Mouse (Mus musculus) hindbrain, postnatal 0 days (tissue): Measurements from ENCODE around the gene Acsl5. TPM values are rescaled to one million over a fixed set of nuclear protein-coding genes. Genes with fewer than 3 reads are reported as not detected.

Experiments
- ATAC-seq: fragments of 200-750 bp; cut with Nextera tagmentation; 2 replicates; pipeline ENCODE4 v1.8.0; 2017; ENCODE audit warnings: mild to moderate bottlenecking, moderate TSS enrichment, moderate library complexity
- DNase-seq: peaks from one replicate; pipeline ENCODE4 v3.0.0-alpha.2; 2015; ENCODE audit warnings: low spot score
- H3K27ac ChIP-seq: fragments of 300-500 bp; sonication (generic); 2 replicates; pipeline ENCODE4 v1.5.1; 2014; ENCODE audit warnings: mild to moderate bottlenecking
- H3K27me3 ChIP-seq: fragments of 300-500 bp; sonication (generic); 2 replicates; pipeline ENCODE4 v1.6.1; 2014; ENCODE audit warnings: low read length, mixed read lengths; ENCODE audit not compliant: insufficient read depth
- H3K36me3 ChIP-seq: fragments of 300-500 bp; sonication (generic); 2 replicates; pipeline ENCODE4 v1.6.1; 2014; ENCODE audit warnings: low read length, mixed read lengths; ENCODE audit not compliant: insufficient read depth
- H3K4me1 ChIP-seq: fragments of 300-500 bp; sonication (generic); 2 replicates; pipeline ENCODE4 v1.6.1; 2014; ENCODE audit warnings: antibody characterized with exemption, low read length, mixed read lengths; ENCODE audit not compliant: insufficient read depth
- H3K4me2 ChIP-seq: fragments of 300-500 bp; sonication (generic); 2 replicates; pipeline ENCODE4 v1.6.1; 2014; ENCODE audit warnings: low read depth, mild to moderate bottlenecking, low read length, moderate library complexity, mixed read lengths
- H3K4me3 ChIP-seq: fragments of 300-500 bp; sonication (generic); 2 replicates; pipeline ENCODE4 v1.5.1; 2014; ENCODE audit warnings: low read length
- H3K9ac ChIP-seq: fragments of 300-500 bp; sonication (generic); replicated peaks from 2 replicates; pipeline ENCODE4 v1.6.1; 2014; ENCODE audit warnings: mild to moderate bottlenecking, low read length, moderate library complexity, mixed read lengths
- H3K9me3 ChIP-seq: fragments of 300-500 bp; sonication (generic); 2 replicates; pipeline ENCODE4 v1.6.1; 2016; ENCODE audit warnings: low read length, mixed read lengths
- CTCF ChIP-seq: IDR thresholded peaks from 2 replicates; pipeline ENCODE4 v1.5.1; 2016; ENCODE audit warnings: antibody characterized with exemption, control low read depth, low read depth
- WGBS: fragments of 180-500 bp; shearing (Covaris S2); extraction: QIAGEN DNeasy Blood & Tissue Kit; methylation state at CpG from one replicate; pipeline ENCODE4 v1.1.7; 2014; 5-methylcytosine and 5-hydroxymethylcytosine counted together
- polyA plus RNA-seq: library from polyadenylated mRNA; unstranded; fragments of >200 nt; fragmentation: Nextera tagmentation; extraction: Ambion mirVana; gene quantifications from 2 replicates; pipeline ENCODE4 v1.2.1, GENCODE M21; 2015
- total RNA-seq: library from RNA; depleted of rRNA; stranded (reverse); fragments of >200 nt; gene quantifications from 2 replicates; pipeline ENCODE4 v1.2.3, GENCODE M21; 2014

Gene Acsl5
- total and polyA plus RNA-seq, 2 experiments from 2014 or later = 13.2 to 15.6 TPM

- Histone ChIP-seq H3K27me3 (no peaks in the 10 kb centered on the region), H3K36me3 (peaks cover 31% of the 10 kb centered on the region), H3K4me1 (no peaks in the 10 kb centered on the region), H3K4me2 (no peak overlapping the region), H3K4me3 (no peak overlapping the region), H3K27ac (no peak overlapping the region), H3K9me3 (no peaks in the 10 kb centered on the region), H3K9ac (no peak overlapping the region)
- WGBS = 81% methylated on average over 3 of the region's 3 CpGs
- TF ChIP-seq CTCF = no peak
- ATAC-seq (no peak), DNase-seq (no peak)
Measured at GRCm38 (mm10) chr19:55300525-55300924, 48.8 kb downstream of the Acsl5 start.

- peak; percentile 58 for TF ChIP-seq CTCF
- Histone ChIP-seq H3K4me3 (no peak overlapping the region), H3K27ac (no peak overlapping the region), H3K4me2 (no peak overlapping the region), H3K9ac (no peak overlapping the region), H3K4me1 (no peaks in the 10 kb centered on the region), H3K9me3 (no peaks in the 10 kb centered on the region), H3K36me3 (peaks cover 55% of the 10 kb centered on the region), H3K27me3 (no peaks in the 10 kb centered on the region)
- DNase-seq = peak; percentile 59
- no peak for ATAC-seq
Measured at GRCm38 (mm10) chr19:55305024-55305423, 53.3 kb downstream of the Acsl5 start.

GRCm38 (mm10) chr19:55311874-55312273, 60.1 kb downstream of the Acsl5 start:
- peaks cover 28% of the 10 kb centered on the region for H3K36me3 ChIP-seq
- H3K9me3 ChIP-seq = no peaks in the 10 kb centered on the region
- H3K9ac ChIP-seq = no peak overlapping the region
- H3K27me3 ChIP-seq = no peaks in the 10 kb centered on the region
- 85% methylated on average over 8 of the region's 8 CpGs for WGBS
- TF ChIP-seq CTCF = no peak
- H3K27ac ChIP-seq = no peak overlapping the region
- H3K4me3 ChIP-seq = no peak overlapping the region
- DNase-seq = no peak
- no peak for ATAC-seq
- no peak overlapping the region for H3K4me2 ChIP-seq
- H3K4me1 ChIP-seq = peaks cover 4% of the 10 kb centered on the region; the same call in 1 of the 2 replicates

GRCm38 (mm10) chr19:55313649-55314048, 61.9 kb downstream of the Acsl5 start:
- Histone ChIP-seq H3K4me2 (no peak overlapping the region), H3K27ac (no peak overlapping the region), H3K27me3 (no peaks in the 10 kb centered on the region), H3K9me3 (no peaks in the 10 kb centered on the region), H3K4me1 (peaks cover 4% of the 10 kb centered on the region; the same call in 1 of the 2 replicates), H3K4me3 (no peak overlapping the region), H3K9ac (no peak overlapping the region), H3K36me3 (peaks cover 15% of the 10 kb centered on the region)
- ATAC-seq = no peak
- TF ChIP-seq CTCF = no peak
- DNase-seq = no peak
- WGBS = 93% methylated on average over 2 of the region's 2 CpGs

GRCm38 (mm10) chr19:55315452-55316108, 63.8 kb downstream of the Acsl5 start, which contains the start of gene Zdhhc6:
TSS of gene Zdhhc6 (minus strand) at chr19:55316032.
- TF ChIP-seq CTCF = no peak
- no peaks in the 10 kb centered on the region for H3K27me3 ChIP-seq
- peak within 1 kb of the TSS; percentile 97 for H3K4me2 ChIP-seq
- H3K9ac ChIP-seq = peak within 1 kb of the TSS; percentile 81
- WGBS = under 1% methylated on average over 59 of the region's 60 CpGs
- no peaks in the 10 kb centered on the region for H3K9me3 ChIP-seq
- peaks cover under 1% of the 10 kb centered on the region for H3K36me3 ChIP-seq
- peak within 1 kb of the TSS; percentile 69 for H3K4me3 ChIP-seq
- ATAC-seq (peak; percentile 87), DNase-seq (peak; percentile 87)
- peaks cover 4% of the 10 kb centered on the region; the same call in 1 of the 2 replicates for H3K4me1 ChIP-seq
- peak within 1 kb of the TSS; percentile 73 for H3K27ac ChIP-seq

- ATAC-seq (peak; percentile 96), DNase-seq (peak; percentile 96)
- Histone ChIP-seq H3K4me2 (peak within 1 kb of the TSS; percentile 97), H3K9me3 (no peaks in the 10 kb centered on the region), H3K36me3 (no peaks in the 10 kb centered on the region; the same call in 1 of the 2 replicates), H3K27me3 (no peaks in the 10 kb centered on the region), H3K9ac (peak within 1 kb of the TSS; percentile 81), H3K27ac (peak within 1 kb of the TSS; percentile 73), H3K4me3 (peak within 1 kb of the TSS; percentile 69), H3K4me1 (peaks cover 4% of the 10 kb centered on the region; the same call in 1 of the 2 replicates)
- TF ChIP-seq CTCF = peak; percentile 34; the same call in 1 of the 2 replicates
- WGBS = under 1% methylated on average over 48 of the region's 48 CpGs
Measured at GRCm38 (mm10) chr19:55316109-55316714, 64.5 kb downstream of the Acsl5 start, which contains the start of gene Vti1a. TSS of gene Vti1a (plus strand) at chr19:55316295.
